Mouse (Mus musculus): Measurements from ENCODE around the gene Tubb2b.
"Not testable (repeated sequence)": the region's sequence is repeated elsewhere in the genome, so short reads cannot be mapped to it uniquely, and the experiment has no call there.

The Tubb2b gene

DNA sequence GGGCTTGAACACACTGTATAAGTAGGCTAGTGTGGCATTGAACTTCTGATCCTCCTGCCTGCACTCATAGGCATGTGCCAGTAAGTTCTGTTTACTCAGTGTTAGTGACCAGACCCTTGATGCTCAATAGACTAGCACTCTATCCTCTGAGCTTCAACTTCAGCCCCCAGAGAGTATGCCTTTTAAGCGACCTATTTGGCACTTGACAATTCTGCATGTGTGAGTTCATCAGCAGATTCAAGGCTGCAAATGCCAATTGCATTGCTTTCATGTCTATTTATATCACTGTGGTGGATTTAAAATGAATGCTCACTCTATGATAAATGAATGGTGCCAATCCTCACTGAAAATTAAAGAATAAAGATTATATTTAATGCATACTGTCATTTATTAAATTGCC, 24.9 kb downstream of the Tubb2b start:
- no peak for DNase-seq

DNA sequence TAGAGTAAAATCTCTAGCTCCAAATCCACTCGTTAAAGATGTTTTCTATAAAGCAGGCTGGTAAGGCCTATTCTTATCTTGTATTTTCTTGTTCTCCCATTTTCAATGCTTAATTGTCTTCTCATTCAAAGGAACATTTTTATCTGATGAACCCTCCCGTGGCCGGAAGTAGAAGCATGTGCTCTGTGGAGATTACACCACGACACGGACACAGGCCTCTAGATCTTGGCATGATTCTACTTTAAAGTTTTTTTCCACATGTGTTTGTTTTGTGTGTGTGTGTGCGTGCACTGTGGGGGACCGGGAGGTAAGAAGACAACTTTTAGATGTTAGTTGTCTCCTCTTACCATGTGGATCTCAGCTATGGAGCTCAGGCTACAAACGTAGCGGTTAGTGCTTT, 28.4 kb downstream of the Tubb2b start:
- DNase-seq, result no peak

DNA sequence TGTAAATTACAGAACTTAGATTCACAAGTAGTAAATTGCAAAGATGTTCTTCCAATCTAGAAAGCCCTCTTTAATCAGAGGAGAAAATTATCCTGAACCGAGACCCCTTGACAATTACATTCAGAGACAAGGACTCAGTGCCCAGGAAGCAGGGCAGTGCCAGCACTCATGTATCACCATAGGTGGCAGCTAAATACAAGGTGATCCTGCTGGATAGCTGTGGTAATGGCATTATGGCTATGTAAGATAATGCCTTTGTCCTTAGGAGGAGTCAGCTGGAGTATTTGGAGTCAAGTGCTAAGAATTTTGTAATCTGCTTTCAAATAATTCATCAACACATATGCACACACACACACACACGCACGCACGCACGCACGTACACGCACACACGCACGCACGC, 29.0 kb downstream of the Tubb2b start:
- no peak for DNase-seq

DNA sequence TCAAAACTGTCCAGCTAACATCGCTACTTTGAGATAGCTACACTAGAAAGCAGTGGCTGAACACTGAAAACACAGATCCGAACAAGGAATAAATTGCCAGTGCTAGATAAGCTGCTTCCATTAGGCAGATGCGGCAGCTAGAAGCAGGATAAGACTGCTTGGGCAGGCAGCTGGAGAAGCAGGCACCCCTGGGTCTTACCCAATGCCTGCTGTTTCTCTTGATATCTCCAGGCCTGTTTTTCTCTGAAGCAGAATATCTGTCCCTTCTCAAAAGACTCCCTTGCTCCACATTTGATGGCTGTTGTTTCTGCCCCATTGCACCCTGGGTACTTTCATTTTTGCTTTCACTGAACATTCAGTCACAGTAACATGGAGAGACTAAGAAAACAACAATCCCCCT, 29.5 kb downstream of the Tubb2b start:
- DNase-seq, result no peak

DNA sequence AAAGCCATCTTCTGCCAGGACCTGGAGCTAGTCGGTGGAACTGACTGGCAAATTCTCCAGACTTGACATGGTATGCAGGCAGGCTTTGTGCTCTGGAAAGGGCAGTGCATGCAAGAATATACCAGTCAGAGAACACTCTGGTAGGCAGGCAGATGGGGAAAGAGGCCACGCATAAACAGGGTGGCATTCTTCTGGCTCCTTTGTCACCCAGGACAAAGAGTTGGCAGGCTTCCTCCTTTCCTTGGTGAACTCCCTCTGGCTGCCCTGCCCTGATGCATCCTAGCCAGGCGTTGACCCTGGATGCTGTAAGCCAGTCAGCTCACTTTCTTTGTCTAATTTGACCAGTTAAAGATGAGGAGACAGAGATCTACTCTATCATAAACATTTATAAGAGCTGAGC, 33.2 kb downstream of the Tubb2b start:
- DNase-seq, result peak; percentile 48

DNA sequence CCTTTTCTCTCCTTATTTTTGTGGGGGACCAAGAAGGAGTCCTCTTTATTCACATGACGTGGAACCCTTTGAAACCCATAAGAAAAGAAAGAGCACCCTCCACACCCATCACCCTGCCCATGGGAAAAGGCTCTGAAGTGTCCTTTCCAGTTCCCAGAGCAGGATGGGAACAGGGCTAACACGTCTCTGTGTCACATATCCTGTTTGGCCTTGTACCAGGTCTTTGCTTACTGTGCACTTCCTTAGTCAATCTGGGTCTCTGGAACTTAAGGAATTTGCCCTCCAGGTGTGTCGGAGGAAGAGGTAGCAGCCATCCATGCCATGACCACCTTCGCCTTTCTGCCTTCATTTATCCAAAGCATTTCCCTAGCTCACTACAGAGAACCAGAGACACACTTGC, 33.8 kb downstream of the Tubb2b start:
- DNase-seq, result no peak

DNA sequence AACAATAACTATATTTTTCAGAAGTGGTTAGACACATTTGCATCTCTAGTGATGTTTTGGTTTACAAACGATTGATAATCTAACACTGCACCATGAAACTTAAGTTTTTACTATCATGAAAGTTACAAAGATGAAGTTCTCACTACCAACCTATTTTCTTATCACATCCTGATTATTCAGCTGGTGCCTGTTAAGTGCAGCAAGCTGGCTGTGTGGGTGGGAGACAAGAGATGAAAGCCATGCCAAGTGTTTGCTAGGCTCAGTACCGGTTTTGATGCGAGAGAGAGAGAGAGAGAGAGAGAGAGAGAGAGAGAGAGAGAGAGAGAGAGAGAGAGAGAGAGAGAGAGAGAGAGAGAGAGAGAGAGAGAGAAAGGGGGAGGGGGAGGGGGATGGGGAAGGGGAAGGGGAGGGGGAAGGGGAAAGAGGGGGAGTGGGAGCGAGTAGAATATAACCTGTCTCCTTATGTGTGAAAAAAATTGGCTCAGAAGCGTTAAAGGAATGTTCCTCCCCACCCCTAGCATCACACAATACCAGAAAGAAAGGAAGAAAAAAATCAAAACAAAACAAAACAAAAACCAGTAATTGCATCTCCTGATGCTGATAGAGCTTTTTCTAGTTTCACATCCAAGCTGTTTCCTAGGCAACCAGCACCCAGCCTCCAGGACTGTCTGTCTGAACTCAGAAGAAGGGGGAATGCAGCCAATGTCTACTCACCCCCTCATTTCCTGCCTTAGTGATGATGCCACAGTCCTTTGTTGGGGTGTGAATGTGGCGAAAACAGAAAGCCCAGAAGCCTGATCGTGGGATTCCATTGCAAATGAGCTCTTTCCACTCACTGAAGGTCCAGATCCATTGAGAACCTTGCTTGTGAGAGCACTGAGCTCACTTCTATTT, 34.5 kb downstream of the Tubb2b start:
- DNase-seq, result peak; percentile 51

DNA sequence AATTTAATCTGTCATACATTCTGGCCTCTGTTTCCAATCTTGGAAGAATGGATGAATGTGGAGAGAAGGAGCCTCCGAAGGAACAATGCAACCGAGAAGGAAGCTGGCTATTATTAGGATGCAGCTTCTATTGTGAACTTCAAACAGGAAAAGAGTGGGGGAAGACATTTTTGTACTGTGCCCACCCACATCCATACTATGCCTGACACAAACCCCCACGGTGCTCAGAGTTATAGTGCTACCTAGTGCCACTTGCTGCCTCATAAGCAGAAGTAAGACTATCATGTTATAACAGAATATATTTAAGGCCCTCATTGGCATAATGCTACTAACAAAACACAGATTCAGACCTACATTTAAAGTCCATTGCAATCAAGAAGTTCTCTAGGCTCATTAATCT, 40.9 kb downstream of the Tubb2b start:
- DNase-seq, result no peak

DNA sequence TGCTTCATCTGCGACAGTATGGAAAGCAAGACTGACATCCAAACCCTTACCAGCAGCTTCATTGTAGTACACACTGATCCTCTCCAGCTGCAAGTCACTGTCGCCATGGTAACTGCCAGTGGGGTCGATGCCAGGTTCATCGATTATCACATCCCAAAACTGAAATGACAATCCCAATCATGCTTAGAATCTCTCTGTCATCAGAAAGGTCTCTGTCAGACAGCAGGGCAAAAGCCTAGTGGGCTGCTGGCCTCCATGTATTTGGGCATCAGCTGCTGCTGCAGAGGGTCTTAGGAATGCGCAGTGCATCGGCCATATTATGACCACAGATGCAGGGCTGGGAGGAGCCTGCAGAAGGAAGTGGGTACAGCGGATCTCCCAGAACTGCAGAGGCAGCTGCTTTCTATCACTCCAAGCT, 41.4 kb downstream of the Tubb2b start:
- peak; percentile 46 for DNase-seq

DNA sequence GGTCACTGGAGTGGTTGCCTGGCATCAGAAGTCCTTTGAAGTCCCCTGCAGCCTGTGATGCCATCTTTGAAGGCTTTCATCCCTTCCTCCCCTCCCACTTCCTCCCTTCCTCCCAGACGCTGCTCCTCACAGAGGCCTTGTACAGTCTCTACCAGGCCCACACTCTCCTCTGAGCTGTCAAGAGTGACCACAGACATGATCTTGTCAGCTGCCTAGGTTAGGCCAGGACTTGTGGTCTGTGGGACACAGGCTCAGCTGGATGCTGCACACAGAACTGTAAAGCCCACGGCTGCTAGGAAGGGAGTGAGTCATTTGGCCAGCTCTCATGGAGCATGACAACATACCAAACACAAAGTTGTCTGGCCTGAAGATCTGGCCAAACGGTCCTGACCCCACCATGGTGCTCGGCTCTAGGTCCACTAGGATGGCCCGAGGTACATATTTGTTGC, 42.0 kb downstream of the Tubb2b start:
- DNase-seq, result not testable (repeated sequence)

DNA sequence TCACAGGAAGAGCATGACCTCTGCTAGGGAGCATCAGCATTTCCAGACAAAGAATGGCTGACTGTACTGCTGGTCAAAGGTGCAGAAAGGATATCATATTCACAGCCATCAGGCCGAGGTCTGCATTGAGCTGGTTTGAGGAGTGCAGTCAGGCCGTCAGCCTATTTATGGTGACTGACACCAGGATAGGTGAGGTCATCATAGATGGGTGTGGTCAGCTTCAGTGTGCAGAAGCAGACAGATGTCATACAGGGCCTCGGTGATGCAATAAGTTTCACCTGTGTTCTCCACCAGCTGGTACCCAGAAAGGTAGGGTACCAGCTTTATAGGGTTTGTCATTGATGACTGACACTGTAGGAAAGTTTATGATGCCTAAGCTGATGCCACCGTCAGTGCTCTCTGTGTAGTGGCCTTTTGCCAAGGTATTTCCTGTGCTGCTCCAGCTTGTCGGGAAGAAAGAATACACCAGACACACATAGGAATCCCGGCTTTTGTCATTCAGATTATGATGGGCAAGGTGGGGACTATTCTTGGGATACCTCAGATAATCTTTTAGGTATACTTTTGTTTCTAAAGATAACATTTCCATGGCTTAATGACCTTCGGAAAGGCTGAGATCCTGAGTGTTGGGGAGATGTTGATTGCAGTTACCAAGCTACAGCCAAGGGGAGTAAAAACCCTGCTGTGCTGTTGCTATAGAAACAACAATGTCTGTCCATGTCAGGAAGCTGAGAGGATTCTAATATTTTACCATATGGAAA, 43.0 kb downstream of the Tubb2b start:
- DNase-seq, result no peak

DNA sequence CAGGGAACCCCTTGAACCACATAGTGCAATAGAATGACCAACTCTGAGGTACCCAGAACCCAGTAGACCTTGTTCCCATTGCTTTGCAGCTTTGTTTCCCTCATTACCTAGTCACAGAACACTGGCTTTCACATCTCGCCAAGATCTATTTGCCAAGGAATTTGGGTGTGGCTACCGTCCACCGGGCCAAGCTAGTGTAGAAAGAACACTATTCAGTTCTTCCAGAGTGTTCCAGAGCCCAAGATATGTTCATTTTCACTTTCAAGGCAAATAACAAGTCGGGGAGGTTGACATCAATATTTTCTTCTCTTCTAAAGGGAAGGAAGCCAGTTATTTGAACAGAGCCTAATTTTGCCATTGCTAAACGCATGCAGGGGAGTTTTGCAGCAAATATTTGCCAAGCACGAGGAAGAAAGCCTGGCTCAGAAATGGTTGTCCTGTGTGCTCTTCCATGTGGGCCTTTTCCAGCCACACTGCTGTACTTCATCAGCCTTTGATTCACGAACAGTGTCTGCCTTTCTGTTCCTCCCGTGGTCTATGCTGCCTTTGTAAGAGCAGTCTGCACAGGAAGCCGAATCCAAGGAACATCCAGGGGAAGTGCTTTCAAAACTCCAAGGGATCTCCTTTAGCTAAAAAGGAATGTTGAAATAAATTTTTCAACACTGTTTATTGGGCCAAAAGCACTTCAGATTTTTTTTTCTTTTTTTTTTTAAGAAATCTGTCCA, 46.1 kb downstream of the Tubb2b start:
- no peak for DNase-seq

DNA sequence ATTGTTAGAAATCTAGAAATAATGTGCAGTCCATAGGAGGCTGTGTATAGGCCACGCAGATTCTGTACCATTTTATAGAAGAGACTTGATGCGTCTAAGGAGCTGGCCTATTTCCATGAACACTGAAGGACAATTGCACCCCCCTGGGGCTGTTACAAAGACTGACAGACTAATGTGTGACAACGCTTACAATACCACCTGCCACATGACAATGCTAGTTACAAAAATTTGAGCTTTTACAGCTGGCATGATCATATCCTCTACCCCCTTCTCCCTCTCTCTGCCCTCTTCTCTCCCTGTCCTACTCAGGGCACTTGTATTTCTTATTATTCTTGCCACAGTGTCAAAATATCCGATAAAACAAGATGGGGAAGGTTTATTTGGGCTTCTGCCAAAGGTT, 48.3 kb downstream of the Tubb2b start:
- no peak for DNase-seq

DNA sequence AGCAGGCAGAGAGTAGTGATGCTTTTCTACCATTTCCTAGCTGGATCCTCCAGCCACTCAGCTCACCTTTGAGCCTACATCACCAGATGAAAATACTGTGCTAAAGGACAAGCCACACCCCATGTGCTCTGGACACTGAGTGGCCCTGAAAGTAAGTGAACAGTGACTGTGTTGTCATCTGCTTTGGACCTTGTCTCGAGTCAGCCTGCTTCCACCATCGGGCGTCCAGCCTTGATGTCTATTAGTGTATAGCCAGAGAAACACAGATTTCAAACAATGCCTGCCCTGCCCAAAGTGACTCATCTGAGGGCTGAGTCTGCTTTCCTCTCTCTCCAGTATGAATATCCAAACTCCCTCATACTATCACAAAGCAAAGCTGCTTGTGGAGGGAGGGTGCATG, 50.5 kb downstream of the Tubb2b start:
- no peak for DNase-seq

DNA sequence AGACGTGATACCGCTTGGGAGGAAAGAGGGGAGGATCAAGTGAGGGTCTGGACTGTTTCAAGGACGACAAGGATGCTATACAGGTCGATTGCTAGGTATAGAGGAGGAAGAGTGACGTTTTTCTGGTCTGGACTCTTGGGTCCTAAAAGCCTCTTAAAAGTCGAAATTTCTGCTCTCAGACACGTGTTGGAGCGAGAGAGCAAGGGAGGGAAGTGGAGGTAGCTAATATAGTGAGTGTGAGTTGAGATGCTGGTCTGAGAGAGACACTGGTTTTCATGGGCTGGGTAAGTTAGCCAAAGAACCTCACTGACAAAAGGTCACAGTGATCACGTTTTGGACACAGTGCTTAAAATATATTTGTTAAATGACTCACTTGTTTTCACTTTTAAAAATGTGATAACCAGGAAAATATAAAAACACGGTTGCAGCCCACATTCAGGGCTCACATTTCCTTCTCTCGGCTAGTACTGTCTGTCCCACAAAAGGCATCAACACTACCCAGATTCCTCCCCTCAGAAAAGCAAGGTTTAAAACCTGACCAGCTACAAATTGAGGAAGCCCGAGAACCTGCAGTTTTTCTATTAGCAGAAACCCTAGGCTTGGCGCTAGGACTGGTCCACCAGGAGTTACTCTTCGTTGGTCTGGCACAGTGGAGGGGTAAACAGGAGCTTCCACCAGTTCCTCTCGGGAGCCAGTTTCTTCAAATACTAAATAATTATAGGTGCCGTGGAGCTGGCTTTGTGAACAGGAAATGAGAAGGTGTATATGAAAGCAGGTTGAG, 51.6 kb downstream of the Tubb2b start:
- no peak for DNase-seq

DNA sequence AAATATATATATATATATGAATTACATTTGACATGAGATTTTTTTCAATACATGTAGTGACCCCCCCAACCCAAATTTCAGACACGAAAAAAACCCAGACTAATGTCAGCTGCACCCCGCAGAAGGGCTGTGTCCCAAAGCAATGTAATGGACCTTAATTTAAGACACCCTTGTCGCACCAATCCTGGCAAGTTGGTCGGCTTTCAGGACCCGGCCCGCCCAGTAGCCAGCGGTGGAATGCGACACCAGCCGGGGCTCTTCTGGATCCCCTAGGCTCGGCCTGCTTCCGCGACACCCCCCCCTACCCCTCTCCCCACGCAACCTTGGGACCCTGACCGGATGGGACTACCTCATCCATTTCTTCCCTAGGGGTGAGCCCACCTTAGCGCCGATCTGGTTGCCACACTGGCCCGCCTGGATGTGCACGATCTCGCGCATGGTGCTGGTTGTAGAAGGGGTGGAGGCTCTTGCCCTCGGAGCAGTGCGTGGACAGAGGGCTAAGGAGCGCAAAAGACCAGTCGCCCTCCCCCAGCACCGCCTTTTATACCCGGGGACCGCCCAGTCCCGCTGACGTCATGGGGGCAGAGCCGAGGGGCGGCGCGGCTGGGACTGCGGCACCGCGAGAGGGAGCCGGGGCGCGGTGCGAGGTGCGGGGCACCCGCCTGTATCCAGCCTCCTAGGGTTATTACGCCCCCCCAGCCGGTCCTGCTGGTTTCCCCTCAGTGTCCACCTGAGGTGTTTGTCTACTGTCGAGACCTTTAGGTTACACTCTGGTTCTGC, 52.6 kb downstream of the Tubb2b start, which contains the start of gene Tubb2a:
TSS of gene Tubb2a (minus strand) at position 516 of the 780 bp plus-strand sequence.
- peak; percentile 91 for DNase-seq
